Mouse (Mus musculus): ENCODE measurements around the gene Rpgrip1l. TPM values are rescaled to one million over a fixed set of nuclear protein-coding genes. Genes with fewer than 3 reads are reported as not detected.

Rpgrip1l gene
- total and polyA plus RNA-seq, 3 experiments: 2.1 to 5.0 (median 3.8) TPM

GRCm38 (mm10) chr8:91199876-91200275 lies 113.2 kb downstream of the Rpgrip1l start, which contains the start of gene Aktip:
TSS of gene Aktip (minus strand) at chr8:91199976.
- Histone ChIP-seq H3K36me3 (replicated peaks in 1 of 2; ENCODE audit: control insufficient read depth in 1 of 2, insufficient read depth in 1 of 2, low read length in 1 of 2) (no peaks in the 10 kb centered on the region), H3K4me2 (ENCODE audit: insufficient read depth, low read depth, poor library complexity, severe bottlenecking) (no peak within 1 kb of the TSS), H3K79me2 (replicated peaks; ENCODE audit: control insufficient read depth, extremely low read depth, insufficient read depth, poor library complexity, severe bottlenecking) (no peaks in the 10 kb centered on the region), H3K27me3 (replicated peaks) (peaks cover 1% of the 10 kb centered on the region), H3K4me1 (ENCODE audit: control insufficient read depth in 1 of 2, insufficient read depth in 2 of 2) (peaks cover 0 to 2% of the 10 kb centered on the region in 2 experiments; a peak in 1 of 4 replicates), H3K9me3 (replicated peaks; ENCODE audit: low read length) (no peaks in the 10 kb centered on the region), H3K4me3 (replicated peaks in 1 of 3; ENCODE audit: low read depth in 2 of 3, low read length in 2 of 3, poor library complexity in 1 of 3) (no peak within 1 kb of the TSS), H3K27ac (ENCODE audit: insufficient read depth, low read depth) (no peak within 1 kb of the TSS), H3K9ac (ENCODE audit: insufficient read depth, low read depth) (no peak within 1 kb of the TSS)
- in situ Hi-C loops (cut with MboI; ENCODE audit: low pct_ligation_motif_present, low pct_unique_long_range_greater_than_20kb, low sequenced_read_pairs) (loop anchor here (25.0 kb wide), 1 partner anchor 1812 kb away; no protein-coding TSS in a partner anchor), dilution Hi-C loops (cut with MboI; ENCODE audit: extremely low pct_ligation_motif_present, extremely low pct_unique_long_range_greater_than_20kb, low sequenced_read_pairs) (no loop called here)
- TF ChIP-seq ZC3H11A (IDR thresholded peaks at IDR 0.05; ENCODE audit: low read depth, low read length): no peak
- TF ChIP-seq HCFC1 (IDR thresholded peaks at IDR 0.05; ENCODE audit: low read depth, low read length): no peak
- no peak for TF ChIP-seq MEF2A (IDR thresholded peaks at IDR 0.05; ENCODE audit: borderline replicate concordance, low read depth, low read length)
- TF ChIP-seq POLR2AphosphoS2 (IDR thresholded peaks at IDR 0.05; ENCODE audit: low read depth, low read length): no peak
- no peak for TF ChIP-seq SIN3A (IDR thresholded peaks at IDR 0.05; ENCODE audit: low read length)
- TF ChIP-seq SMC3 (IDR thresholded peaks at IDR 0.05; ENCODE audit: low read depth, low read length): no peak
- TF ChIP-seq POLR2A (IDR thresholded peaks at IDR 0.05; ENCODE audit: low read depth, low read length): no peak
- TF ChIP-seq USF2 (conservative IDR thresholded peaks at IDR 0.05; ENCODE audit: low read depth, low read length): no peak
- TF ChIP-seq ZKSCAN1 (IDR thresholded peaks at IDR 0.05; ENCODE audit: borderline replicate concordance, low read depth, low read length): no peak
- TF ChIP-seq ELF1 (IDR thresholded peaks at IDR 0.05; ENCODE audit: low read depth, low read length): no peak
- no peak for TF ChIP-seq USF1 (IDR thresholded peaks at IDR 0.05; ENCODE audit: low read depth, low read length)
- no peak for DNase-seq (ENCODE audit: extremely low read depth)

DNA sequence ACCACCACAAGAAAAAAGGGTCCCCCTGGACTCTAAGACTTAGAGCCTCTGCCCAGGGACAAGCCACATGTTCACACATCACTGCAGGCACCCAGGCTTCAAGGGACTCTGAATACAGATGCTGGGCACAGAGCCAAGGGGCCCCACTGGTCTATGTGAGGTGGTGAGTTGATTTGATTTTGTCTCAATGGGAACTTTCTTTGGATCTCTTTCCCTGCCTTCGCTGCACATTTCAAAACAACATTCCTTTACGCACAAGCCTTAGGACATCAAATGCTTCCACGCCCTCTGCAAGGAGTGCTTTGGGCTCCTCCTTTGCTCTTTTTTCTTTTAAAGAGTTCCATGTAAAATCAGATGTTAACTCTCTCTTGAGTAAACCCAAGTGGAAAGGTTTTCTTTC lies 115.0 kb downstream of the Rpgrip1l start:
- Histone ChIP-seq H3K4me2 (ENCODE audit: insufficient read depth, low read depth, poor library complexity, severe bottlenecking) (no peak overlapping the region), H3K36me3 (replicated peaks in 1 of 2; ENCODE audit: control insufficient read depth in 1 of 2, insufficient read depth in 1 of 2, low read length in 1 of 2) (no peaks in the 10 kb centered on the region), H3K27ac (ENCODE audit: insufficient read depth, low read depth) (no peak overlapping the region), H3K9ac (ENCODE audit: insufficient read depth, low read depth) (no peak overlapping the region), H3K4me3 (replicated peaks in 1 of 3; ENCODE audit: low read depth in 2 of 3, low read length in 2 of 3, poor library complexity in 1 of 3) (no peak overlapping the region), H3K9me3 (replicated peaks; ENCODE audit: low read length) (no peaks in the 10 kb centered on the region), H3K27me3 (replicated peaks) (peaks cover 7% of the 10 kb centered on the region), H3K4me1 (ENCODE audit: control insufficient read depth in 1 of 2, insufficient read depth in 2 of 2) (peaks cover 0 to 2% of the 10 kb centered on the region in 2 experiments; a peak in 1 of 4 replicates), H3K79me2 (replicated peaks; ENCODE audit: control insufficient read depth, extremely low read depth, insufficient read depth, poor library complexity, severe bottlenecking) (no peaks in the 10 kb centered on the region)
- DNase-seq (ENCODE audit: extremely low read depth): no peak
- dilution Hi-C loops (cut with MboI; ENCODE audit: extremely low pct_ligation_motif_present, extremely low pct_unique_long_range_greater_than_20kb, low sequenced_read_pairs): no loop called here
- in situ Hi-C loops (cut with MboI; ENCODE audit: low pct_ligation_motif_present, low pct_unique_long_range_greater_than_20kb, low sequenced_read_pairs): loop anchor here (25.0 kb wide), 1 partner anchor 1814 kb away; no protein-coding TSS in a partner anchor
- TF ChIP-seq MAFK (IDR thresholded peaks at IDR 0.05; ENCODE audit: insufficient replicate concordance, low read length) (no peak), SMC3 (IDR thresholded peaks at IDR 0.05; ENCODE audit: low read depth, low read length) (no peak), GABPA (IDR thresholded peaks at IDR 0.05; ENCODE audit: insufficient replicate concordance, low read depth, low read length) (no peak), ZC3H11A (IDR thresholded peaks at IDR 0.05; ENCODE audit: low read depth, low read length) (no peak), CTCF (conservative IDR thresholded peaks at IDR 0.05 in 1 of 2, IDR thresholded peaks at IDR 0.05 in 1 of 2; ENCODE audit: low read depth in 2 of 2, low read length in 2 of 2) (no peak), TBP (conservative IDR thresholded peaks at IDR 0.05; ENCODE audit: low read depth, low read length) (no peak), E2F4 (IDR thresholded peaks at IDR 0.05; ENCODE audit: insufficient replicate concordance, low read depth, low read length) (no peak), CHD2 (IDR thresholded peaks at IDR 0.05; ENCODE audit: low read length) (no peak), ZNF384 (IDR thresholded peaks at IDR 0.05; ENCODE audit: low read depth, low read length) (no peak)

Measured in CH12.LX (cell line).